Mouse (Mus musculus): ENCODE measurements at regions not wholly inside any gene's neighbourhood (a gene's known extent, or its start where the extent isn't known, plus 50 kb on each side); places are given as distances from the start of the nearest gene placed in this dataset.
"Not testable (repeated sequence)": the region's sequence is repeated elsewhere in the genome, so short reads cannot be mapped to it uniquely, and the experiment has no call there.

DNA sequence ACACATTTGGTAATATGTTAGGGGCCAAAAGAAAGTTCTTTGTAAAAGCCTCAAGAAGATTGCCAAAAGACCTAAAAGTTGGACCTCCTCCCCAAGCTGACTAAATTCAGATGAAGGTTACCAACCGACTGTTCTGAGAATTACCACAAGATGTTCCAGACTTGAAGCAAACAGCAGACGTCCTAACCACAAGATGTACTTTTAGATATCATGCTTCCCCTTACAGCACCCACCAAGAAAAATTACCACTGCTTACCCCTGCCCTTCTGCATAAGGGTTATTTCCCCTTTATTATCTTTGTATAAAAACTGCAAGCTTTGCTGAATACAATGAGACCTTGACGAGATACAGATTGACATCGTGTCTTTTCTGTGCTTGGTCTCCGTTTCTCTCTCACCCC is 121.6 kb upstream of the Cst10 start:
- DNase-seq (ENCODE audit: low spot score): no peak

DNA sequence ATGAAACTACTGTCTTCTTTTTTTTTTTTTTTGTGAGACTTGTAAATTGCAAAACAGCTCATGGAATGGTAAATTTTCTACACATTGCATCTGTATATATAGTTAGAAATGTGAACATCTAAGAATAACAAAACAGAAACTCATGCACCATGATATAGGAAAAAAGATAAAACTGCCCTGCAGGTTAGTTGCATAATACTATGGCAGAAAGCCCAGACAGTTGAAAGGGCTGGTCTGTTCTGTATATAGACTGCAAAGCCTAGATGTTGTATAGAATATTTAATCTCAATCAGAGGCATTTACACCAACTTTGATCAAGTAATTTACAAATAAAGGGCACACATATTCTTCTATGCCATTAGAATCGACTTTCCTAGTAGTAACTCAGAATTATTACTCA is 120.7 kb upstream of the Cst10 start:
- DNase-seq (ENCODE audit: low spot score): no peak

DNA sequence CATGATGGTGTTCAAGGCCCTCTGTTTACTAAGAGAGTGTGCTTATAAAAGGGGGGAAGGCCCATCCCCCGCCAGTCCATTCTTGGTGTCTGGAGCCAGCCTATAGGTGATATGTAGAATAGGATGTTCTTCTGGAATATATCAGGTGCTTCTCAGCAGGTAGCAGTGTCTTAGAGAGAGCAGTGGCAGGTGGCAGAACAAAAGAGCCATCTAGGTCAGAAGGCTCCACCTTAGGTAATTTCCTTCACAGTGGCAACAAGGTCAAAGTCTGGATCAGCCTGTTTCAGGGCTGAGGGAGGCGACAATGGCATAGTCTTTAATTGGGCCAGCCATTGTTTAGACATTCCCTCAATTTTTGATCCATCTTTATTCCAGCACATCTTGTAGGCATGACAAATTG is 107.9 kb upstream of the Cst10 start:
- DNase-seq (ENCODE audit: low spot score): not testable (repeated sequence)

DNA sequence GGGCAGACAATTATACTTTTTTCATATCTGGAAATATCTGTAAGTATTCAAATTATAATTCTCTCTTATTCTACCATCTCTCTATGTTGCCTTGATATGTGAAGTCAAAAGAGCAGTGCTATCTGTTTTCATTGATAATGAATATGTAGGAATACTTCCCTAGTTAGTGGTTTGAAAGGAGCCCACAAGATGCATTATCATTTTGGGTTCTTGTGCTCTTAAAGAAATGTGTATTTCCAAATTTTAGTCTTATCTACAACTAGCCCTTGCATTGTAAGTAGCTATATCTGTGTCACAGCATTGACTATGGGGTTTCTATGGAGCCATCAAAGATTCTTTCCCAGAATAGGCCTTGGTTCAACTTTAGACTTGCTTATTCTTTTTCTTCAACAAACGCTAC is 99.3 kb upstream of the Cst10 start:
- DNase-seq (ENCODE audit: low spot score): no peak

DNA sequence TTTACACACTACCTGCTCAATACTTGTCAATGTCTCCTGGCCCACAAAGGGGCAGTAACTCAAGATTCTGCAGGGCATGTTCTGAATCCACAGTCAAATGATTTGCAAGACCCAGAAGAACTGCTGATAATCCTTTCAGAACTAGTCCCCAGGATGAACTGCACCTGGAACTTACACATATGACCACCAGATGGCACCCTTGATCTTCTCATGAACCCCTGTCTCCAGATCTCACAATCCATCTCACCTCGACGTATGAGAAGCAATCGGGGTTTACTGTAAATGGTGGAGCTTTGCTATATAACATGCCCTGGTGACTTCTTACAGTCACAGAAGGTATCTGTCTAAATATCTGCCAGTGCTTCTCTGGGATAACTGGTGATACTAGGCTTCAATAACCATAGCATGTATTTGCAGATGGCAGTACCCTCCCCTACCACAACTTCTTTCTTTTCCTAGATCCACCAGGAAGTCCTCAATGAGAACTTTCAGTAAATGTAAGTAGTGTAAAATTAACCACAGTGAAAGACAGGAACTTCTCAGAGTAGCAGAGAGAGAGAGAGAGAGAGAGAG is 54.5 kb upstream of the Cst10 start:
- peak; percentile 4 for DNase-seq (ENCODE audit: low spot score)
